Mouse (Mus musculus) G1E (cell line): ENCODE results near the gene Hist2h3b. TPM values are rescaled to one million over a fixed set of nuclear protein-coding genes. Genes with fewer than 3 reads are reported as not detected.
"Not testable (repeated sequence)": the region's sequence is repeated elsewhere in the genome, so short reads cannot be mapped to it uniquely, and the experiment has no call there.

Source experiments
- ATAC-seq: 2 replicates; pipeline ENCODE4 v1.8.0; 2016; ENCODE audit warnings: mild to moderate bottlenecking; ENCODE audit not compliant: insufficient number of reproducible peaks, poor library complexity, low FRiP score, severe bottlenecking; ENCODE audit errors: extremely low read depth
- DNase-seq: peaks from one replicate; pipeline ENCODE4 v3.0.0; 2012; ENCODE audit warnings: low spot score
- H3K27me3 ChIP-seq: 2 replicates; pipeline ENCODE4 v1.6.1; 2012; ENCODE audit warnings: mild to moderate bottlenecking, low read length, inconsistent platforms; ENCODE audit not compliant: insufficient read depth
- H3K36me3 ChIP-seq: replicated peaks from 2 replicates; pipeline ENCODE3; 2012; ENCODE audit warnings: mild to moderate bottlenecking, inconsistent platforms
- H3K4me1 ChIP-seq: 2 replicates; pipeline ENCODE4 v1.6.1; 2012; ENCODE audit warnings: low read depth, low read length, inconsistent platforms, mixed read lengths; ENCODE audit not compliant: insufficient read depth
- H3K4me3 ChIP-seq: 2 replicates; pipeline ENCODE4 v1.5.1; 2012; ENCODE audit warnings: low read depth, mild to moderate bottlenecking, inconsistent platforms, low read length, moderate library complexity, mixed read lengths
- H3K9me3 ChIP-seq: replicated peaks from 2 replicates; pipeline ENCODE4 v1.6.1; 2012; ENCODE audit warnings: inconsistent platforms
- CTCF ChIP-seq: IDR thresholded peaks from 2 replicates; pipeline ENCODE4 v1.5.1; 2012; ENCODE audit warnings: low read depth, low read length, inconsistent platforms, mixed read lengths
- GATA1 ChIP-seq: IDR thresholded peaks from 2 replicates; pipeline ENCODE4 v1.6.1; 2012; ENCODE audit warnings: borderline replicate concordance, low read length, inconsistent platforms, mixed read lengths
- GATA2 ChIP-seq: IDR thresholded peaks from 2 replicates; pipeline ENCODE4 v1.6.1; 2012; ENCODE audit warnings: low read depth, low read length, inconsistent platforms, borderline replicate concordance
- POLR2AphosphoS5 ChIP-seq: IDR thresholded peaks from 2 replicates; pipeline ENCODE4 v1.6.1; 2012; ENCODE audit warnings: low read depth, low read length, inconsistent platforms; ENCODE audit not compliant: insufficient replicate concordance
- TAL1 ChIP-seq: conservative IDR thresholded peaks from 2 replicates; pipeline ENCODE4 v1.6.1; 2012; ENCODE audit warnings: low read depth, low read length, inconsistent platforms, mixed read lengths
- polyA plus RNA-seq: library from polyadenylated mRNA; stranded (reverse); fragments of >175 nt; gene quantifications from 2 replicates; pipeline ENCODE4 v1.2.3, GENCODE M21; 2012
- total RNA-seq, 2 experiments: library from RNA; stranded (forward) in 1 of 2; stranded (reverse) in 1 of 2; fragments of 200-1000 nt in 1 of 2; fragments of >200 nt in 1 of 2; fragmentation: Nextera tagmentation in 1 of 2; gene quantifications; 2 replicates each; pipeline ENCODE4 v1.2.3; 2014 to 2017

The Hist2h3b gene
- total and polyA plus RNA-seq, 3 experiments: 16.2 to 2,573 (median 465) TPM

GRCm38 (mm10) chr3:96238954-96239793 is 29.3 kb upstream of the Hist2h3b start, which contains the start of gene Hist2h3c2:
Gene Hist2h3c2 (minus strand): TSS chr3:96239127.
- H3K9me3 ChIP-seq, H3K27me3 ChIP-seq, DNase-seq, H3K36me3 ChIP-seq: not testable (repeated sequence)
- Histone ChIP-seq H3K4me1 (peaks cover 29% of the 10 kb centered on the region), H3K4me3 (peak within 1 kb of the TSS; percentile 67)
- TF ChIP-seq POLR2AphosphoS5: peak; percentile 81; the same call in 1 of the 2 replicates
- peak; percentile 77 for ATAC-seq

GRCm38 (mm10) chr3:96239949-96240798 is 28.3 kb upstream of the Hist2h3b start, which contains the start of gene Hist2h2aa2:
Gene Hist2h2aa2 (minus strand): TSS chr3:96240276.
- H3K4me1 ChIP-seq: peaks cover 38% of the 10 kb centered on the region
- H3K4me3 ChIP-seq: peak within 1 kb of the TSS; percentile 67
- ATAC-seq: peak; percentile 74
- H3K9me3 ChIP-seq, DNase-seq, H3K27me3 ChIP-seq, H3K36me3 ChIP-seq: not testable (repeated sequence)

- Histone ChIP-seq H3K9me3 (no peaks in the 10 kb centered on the region), H3K36me3 (no peaks in the 10 kb centered on the region), H3K4me3 (no peak overlapping the region), H3K27me3 (no peaks in the 10 kb centered on the region), H3K4me1 (peaks cover 38% of the 10 kb centered on the region)
- TF ChIP-seq TAL1 (no peak), CTCF (no peak), POLR2AphosphoS5 (no peak), GATA1 (no peak), GATA2 (no peak)
- ATAC-seq (no peak), DNase-seq (no peak)
Measured at GRCm38 (mm10) chr3:96240799-96241197, 27.7 kb upstream of the Hist2h3b start.

- no peaks in the 10 kb centered on the region for H3K27me3 ChIP-seq
- ATAC-seq: no peak
- no peaks in the 10 kb centered on the region for H3K9me3 ChIP-seq
- TF ChIP-seq CTCF (no peak), POLR2AphosphoS5 (no peak), TAL1 (no peak), GATA1 (no peak), GATA2 (no peak)
- no peak for DNase-seq
- peaks cover 31% of the 10 kb centered on the region for H3K4me1 ChIP-seq
- no peaks in the 10 kb centered on the region for H3K36me3 ChIP-seq
- no peak overlapping the region; the same call in 1 of the 2 replicates for H3K4me3 ChIP-seq
Measured at GRCm38 (mm10) chr3:96243921-96244572, 24.4 kb upstream of the Hist2h3b start.

- not testable (repeated sequence) for H3K36me3 ChIP-seq, H3K9me3 ChIP-seq, H3K27me3 ChIP-seq, DNase-seq
- ATAC-seq: peak; percentile 66
- H3K4me1 ChIP-seq: peaks cover 35% of the 10 kb centered on the region
- peak within 1 kb of the TSS; percentile 70 for H3K4me3 ChIP-seq
Measured at GRCm38 (mm10) chr3:96245003-96245886, 23.2 kb upstream of the Hist2h3b start, which contains the start of gene Hist2h2aa1. Gene Hist2h2aa1 (plus strand): TSS chr3:96245497.

- ATAC-seq, DNase-seq, H3K36me3 ChIP-seq, H3K4me3 ChIP-seq, H3K9me3 ChIP-seq, H3K27me3 ChIP-seq: not testable (repeated sequence)
- H3K4me1 ChIP-seq: peaks cover 43% of the 10 kb centered on the region
Measured at GRCm38 (mm10) chr3:96246018-96246417, 22.4 kb upstream of the Hist2h3b start.

- Histone ChIP-seq H3K4me3 (peak within 1 kb of the TSS; percentile 56), H3K4me1 (peaks cover 45% of the 10 kb centered on the region)
- peak; percentile 77 for ATAC-seq
- not testable (repeated sequence) for H3K27me3 ChIP-seq, H3K36me3 ChIP-seq, H3K9me3 ChIP-seq, DNase-seq
Measured at GRCm38 (mm10) chr3:96246427-96246856, 22.0 kb upstream of the Hist2h3b start, which contains the start of gene Hist2h3c1. Gene Hist2h3c1 (plus strand): TSS chr3:96246685.
